8 mouse cellular contexts compared by ENCODE assay signal in the genomic region with DNA sequence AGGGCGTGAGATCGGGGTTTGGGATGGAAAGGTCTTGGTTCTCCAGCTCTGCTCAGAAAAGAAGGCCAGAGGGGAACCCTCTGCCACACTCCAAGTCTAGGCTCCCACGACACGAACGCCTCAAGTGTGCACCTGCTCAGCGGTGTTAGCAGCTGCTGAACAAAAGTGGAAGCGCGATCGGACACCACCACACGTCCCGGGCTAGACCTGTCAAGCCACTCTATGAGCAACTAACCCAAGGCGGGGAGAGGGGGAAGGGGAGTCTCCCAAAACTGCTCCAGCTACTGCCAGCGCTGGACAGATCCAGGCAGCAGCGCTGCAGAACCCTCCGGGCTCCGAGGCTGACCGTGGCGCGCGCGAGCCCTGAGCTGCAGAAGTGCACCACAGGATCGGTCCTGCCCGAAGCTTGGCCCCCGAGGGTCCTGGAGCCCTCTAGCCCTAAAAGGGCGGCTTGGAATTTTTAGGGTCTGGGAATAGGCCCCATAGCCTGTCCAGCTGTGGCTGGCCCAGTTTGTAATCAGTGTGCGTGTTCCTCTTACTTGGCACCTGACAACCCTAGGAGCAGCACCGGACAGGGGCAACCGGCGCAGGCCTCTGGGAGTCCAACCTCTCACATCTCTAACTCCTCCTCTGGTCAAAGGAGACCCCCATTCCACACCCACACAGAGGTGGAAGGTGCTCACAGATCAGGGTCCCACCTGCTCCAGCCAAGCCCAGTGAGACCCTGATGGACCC. TPM values are rescaled to one million over a fixed set of nuclear protein-coding genes. Genes with fewer than 3 reads are reported as not detected.
A peak's percentile ranks its signal among the peaks of the same experiment; 100 is the strongest.
DNase-seq lines count a peak whose midpoint lies in the region; ATAC-seq and TF ChIP-seq lines count a peak whose summit lies in the region.

No protein-coding gene starts in this region.

- no peak overlapping the region for H3K27ac ChIP-seq in testis, adult 2 months (ENCODE audit: control insufficient read depth, insufficient read depth, low read depth, low read length)
- H3K27ac ChIP-seq in hindbrain, postnatal 0 days: peak overlapping the region; percentile 88
- peak overlapping the region; percentile 90 for H3K27ac ChIP-seq in midbrain, embryonic 14.5 days (replicated peaks; ENCODE audit: low read depth, low read length)

- no peaks in the 10 kb centered on the region for H3K36me3 ChIP-seq in testis, adult 2 months (ENCODE audit: control insufficient read depth, insufficient read depth, low read length)
- no peaks in the 10 kb centered on the region for H3K36me3 ChIP-seq in hindbrain, postnatal 0 days (ENCODE audit: insufficient read depth, low read length)
- H3K36me3 ChIP-seq in midbrain, embryonic 14.5 days (ENCODE audit: control insufficient read depth, insufficient read depth, low read length): no peaks in the 10 kb centered on the region

- no peaks in the 10 kb centered on the region for H3K27me3 ChIP-seq in testis, adult 2 months (ENCODE audit: control insufficient read depth, insufficient read depth, low read length)
- H3K27me3 ChIP-seq in hindbrain, postnatal 0 days (ENCODE audit: insufficient read depth, low read length): no peaks in the 10 kb centered on the region; the same call in 1 of the 2 replicates
- peaks cover 30% of the 10 kb centered on the region for H3K27me3 ChIP-seq in midbrain, embryonic 14.5 days (ENCODE audit: control insufficient read depth, insufficient read depth, low read length)

- peak overlapping the region; percentile 78 for H3K4me2 ChIP-seq in hindbrain, postnatal 0 days (ENCODE audit: low read depth, low read length)
- peak overlapping the region; percentile 86 for H3K4me2 ChIP-seq in midbrain, embryonic 14.5 days (ENCODE audit: low read length)

- TF ChIP-seq POLR2A in testis, adult 2 months (IDR thresholded peaks at IDR 0.05; ENCODE audit: control insufficient read depth, low read depth, low read length): no peak

- DNase-seq in adrenal gland, postnatal 10 days: peak; percentile 41
- no peak for DNase-seq in adrenal gland, adult 8-10 months
- no peak for DNase-seq in testis, postnatal 14 days (ENCODE audit: low spot score)
- peak; percentile 48 for DNase-seq in hindbrain, postnatal 0 days (ENCODE audit: low spot score)
- DNase-seq in midbrain, embryonic 14.5 days: peak; percentile 57
- no peak for DNase-seq in urinary bladder, adult 2 months (ENCODE audit: low spot score)
- DNase-seq in spleen, adult 12 weeks (ENCODE audit: low spot score): no peak

- no peaks in the 10 kb centered on the region for H3K9me3 ChIP-seq in hindbrain, postnatal 0 days (ENCODE audit: low read length)
- H3K9me3 ChIP-seq in midbrain, embryonic 14.5 days (ENCODE audit: control insufficient read depth, low read length): no peaks in the 10 kb centered on the region

- peak; percentile 48 for ATAC-seq in hindbrain, postnatal 0 days
- ATAC-seq in midbrain, embryonic 14.5 days (ENCODE audit: low FRiP score, low TSS enrichment): 0 out of 2 replicates have a peak, but pooled peaks have one; percentile 22

- peaks cover 9% of the 10 kb centered on the region for H3K4me1 ChIP-seq in testis, adult 2 months (ENCODE audit: control insufficient read depth, insufficient read depth, low read length)
- H3K4me1 ChIP-seq in hindbrain, postnatal 0 days (ENCODE audit: insufficient read depth, low read length): peaks cover 17% of the 10 kb centered on the region; the same call in 1 of the 2 replicates
- peaks cover 11% of the 10 kb centered on the region; the same call in 1 of the 2 replicates for H3K4me1 ChIP-seq in midbrain, embryonic 14.5 days (ENCODE audit: control insufficient read depth, insufficient read depth, low read length)

- TF ChIP-seq CTCF in testis, adult 2 months (IDR thresholded peaks at IDR 0.05; ENCODE audit: control insufficient read depth, insufficient read depth, insufficient replicate concordance, low read depth, low read length): no peak
- no peak for TF ChIP-seq CTCF in hindbrain, postnatal 0 days (IDR thresholded peaks at IDR 0.05; ENCODE audit: low read depth)

- H3K9ac ChIP-seq in hindbrain, postnatal 0 days (replicated peaks; ENCODE audit: low read length): peak overlapping the region; percentile 80
- peak overlapping the region; percentile 84 for H3K9ac ChIP-seq in midbrain, embryonic 14.5 days (replicated peaks; ENCODE audit: low read length)

- WGBS in hindbrain, postnatal 0 days: 2% methylated on average over 29 of the region's 29 CpGs
- WGBS in midbrain, embryonic 14.5 days: 4% methylated on average over 29 of the region's 29 CpGs

- H3K4me3 ChIP-seq in testis, adult 2 months (ENCODE audit: control insufficient read depth, low read depth, low read length): peak overlapping the region; percentile 1; the same call in 1 of the 2 replicates
- peak overlapping the region; percentile 68 for H3K4me3 ChIP-seq in hindbrain, postnatal 0 days (ENCODE audit: low read length)
- peak overlapping the region; percentile 64 for H3K4me3 ChIP-seq in midbrain, embryonic 14.5 days (replicated peaks; ENCODE audit: low read depth, low read length)

RNA-seq across cellular contexts. Expression of gene Gabbr2, which starts 1.2 kb away (rescaled TPM):
- 1 to 10 TPM; 1.6 to 1.7 TPM for total RNA-seq in adrenal gland, postnatal 10 days (2021)
- total RNA-seq in adrenal gland, adult 8-10 months (2022): under 1 TPM; 0.31 to 0.52 (median 0.39) TPM
- 3.2 and 4.1 TPM in 2 replicates for polyA plus RNA-seq in testis, adult 2 months (2012; rRNA removed)
- total RNA-seq in hindbrain, postnatal 0 days (2014; rRNA removed): 98.9 and 115 TPM in 2 replicates
- polyA plus RNA-seq in hindbrain, postnatal 0 days (2015; fragmentation: Nextera tagmentation; extraction: Ambion mirVana): 16.7 and 17.7 TPM in 2 replicates
- 8.6 and 10.7 TPM in 2 replicates for polyA plus RNA-seq in midbrain, embryonic 14.5 days (2014; fragmentation: Nextera tagmentation; extraction: Ambion mirVana)
- 0.03 and 0.04 TPM in 2 replicates for polyA plus RNA-seq in urinary bladder, adult 2 months (2012; rRNA removed)

Comparison
In these comparisons a context has a peak if more than half of its experiments do, and no peak if none do; other contexts are left out.
1. DNase-seq: peak in adrenal gland, postnatal 10 days (single experiment), hindbrain, postnatal 0 days (single experiment) and midbrain, embryonic 14.5 days (single experiment); none in adrenal gland, adult 8-10 months (single experiment), testis, postnatal 14 days (single experiment), urinary bladder, adult 2 months (single experiment) and spleen, adult 12 weeks (single experiment).
2. H3K4me3 ChIP-seq: peak in every context shown above with its lines; median percentile 68 in hindbrain, postnatal 0 days; 64 in midbrain, embryonic 14.5 days; 1 in testis, adult 2 months.